Mouse (Mus musculus) megakaryocyte, embryonic 14.5 days (primary cell): ENCODE measurements around the gene Cabp2.

ENCODE experiments used
- FLI1 ChIP-seq: IDR thresholded peaks from 2 replicates; pipeline ENCODE4 v1.6.1; 2012; ENCODE audit warnings: low read length, inconsistent platforms, mixed read lengths
- GATA1 ChIP-seq: IDR thresholded peaks from 3 replicates; pipeline ENCODE4 v1.6.1; 2012; ENCODE audit warnings: mixed read lengths, low read length, inconsistent platforms, borderline replicate concordance

DNA sequence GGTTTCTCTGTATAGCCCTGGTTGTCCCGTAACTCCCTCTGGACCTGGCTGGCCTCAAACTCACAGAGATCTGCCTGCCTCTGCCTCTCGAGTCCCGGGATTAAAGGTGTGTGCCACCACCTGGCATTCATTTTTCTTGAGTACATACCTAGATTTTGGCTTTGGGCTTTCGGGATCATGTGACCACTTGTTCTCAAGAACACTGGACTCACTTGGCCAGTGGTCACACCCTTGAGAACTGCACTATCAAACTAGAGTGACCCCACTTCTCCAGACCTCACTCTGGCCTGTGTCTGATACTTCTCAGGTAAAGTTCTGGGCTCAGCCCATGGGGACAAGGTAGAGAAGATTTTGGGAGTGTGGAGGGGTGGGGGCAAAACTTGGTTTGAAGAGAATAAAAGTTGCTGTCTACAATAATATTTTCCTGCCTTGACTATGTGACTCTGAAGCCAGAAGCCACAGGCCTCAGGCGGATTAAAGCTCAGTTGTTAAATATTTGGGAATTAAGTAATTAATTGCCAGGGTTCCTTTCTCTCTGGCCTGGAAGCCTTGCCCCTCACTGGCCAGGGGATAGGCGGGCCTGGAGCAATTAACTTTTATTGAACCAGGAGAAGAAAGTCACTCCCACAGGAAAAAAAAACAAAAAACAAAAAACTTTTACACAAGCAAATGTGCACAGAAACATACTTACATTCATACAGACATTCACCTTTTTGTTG is 8.5 kb upstream of the Cabp2 start:
- TF ChIP-seq GATA1 (no peak), FLI1 (no peak)
